Mouse (Mus musculus): Measurements from ENCODE around the gene Slc27a1.
"Not testable (repeated sequence)": the region's sequence is repeated elsewhere in the genome, so short reads cannot be mapped to it uniquely, and the experiment has no call there.

Slc27a1 gene
- long read RNA-seq, experiment 1, transcript Slc27a1-207 (13 exons, 2,730 nt): major isoform, 8 of 63 reads
- long read RNA-seq, experiment 1, partial matches to known transcripts: 27 of 63 reads
- long read RNA-seq, experiment 1, other reads (novel, unspliced or antisense): 25 of 63 reads
- long read RNA-seq, experiment 2, partial matches to known transcripts: 15 of 67 reads
- long read RNA-seq, experiment 2, other reads (novel, unspliced or antisense): 44 of 67 reads

DNA sequence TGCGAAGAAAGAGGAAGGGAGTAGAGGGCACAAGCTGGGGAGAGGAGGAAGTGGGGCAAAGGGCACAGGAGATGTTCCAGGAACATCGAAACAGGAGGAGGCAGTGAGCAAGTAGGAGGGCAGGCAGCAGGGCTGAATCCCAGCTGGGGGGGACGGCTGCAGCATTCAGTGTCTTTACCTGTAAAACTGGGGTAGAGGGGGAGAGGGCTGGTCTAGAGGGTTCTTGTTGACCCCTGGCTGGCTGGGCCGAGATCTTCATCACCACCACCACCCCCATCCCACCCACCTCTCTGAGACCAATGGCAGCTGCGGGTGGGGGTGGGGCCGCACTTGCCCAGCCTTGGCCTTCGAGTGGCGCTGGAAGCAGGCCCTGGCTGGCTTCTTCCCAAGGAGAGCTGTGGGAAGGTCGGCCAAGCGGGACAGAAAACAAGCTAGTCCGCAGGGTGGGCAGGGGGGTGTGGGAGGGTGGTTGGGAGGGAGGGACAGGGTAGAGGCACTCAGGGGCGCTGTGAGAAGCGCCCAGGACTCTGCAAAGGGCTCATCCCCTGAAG, at the start of gene Slc27a1:
Slc27a1 (plus strand) TSS at position 496 of the 551 bp plus-strand sequence.
- intact Hi-C loops (cut with DNase I): no loop called here

GRCm38 (mm10) chr8:71519037-71519825, 49.5 kb upstream of the Slc27a1 start:
- intact Hi-C loops (cut with DNase I): not testable (repeated sequence)

- intact Hi-C loops (cut with DNase I): loop anchor here (2.0 kb wide), 2 partner anchors 27 to 81 kb away; no protein-coding TSS in a partner anchor
These were observed 47.0 kb upstream of the Slc27a1 start for GRCm38 (mm10) chr8:71521634-71522033.

- intact Hi-C loops (cut with DNase I): no loop called here
These were observed 43.2 kb upstream of the Slc27a1 start, which contains the start of gene Ccdc194 for GRCm38 (mm10) chr8:71525226-71526050. TSS of gene Ccdc194 (minus strand) at chr8:71525711.

DNA sequence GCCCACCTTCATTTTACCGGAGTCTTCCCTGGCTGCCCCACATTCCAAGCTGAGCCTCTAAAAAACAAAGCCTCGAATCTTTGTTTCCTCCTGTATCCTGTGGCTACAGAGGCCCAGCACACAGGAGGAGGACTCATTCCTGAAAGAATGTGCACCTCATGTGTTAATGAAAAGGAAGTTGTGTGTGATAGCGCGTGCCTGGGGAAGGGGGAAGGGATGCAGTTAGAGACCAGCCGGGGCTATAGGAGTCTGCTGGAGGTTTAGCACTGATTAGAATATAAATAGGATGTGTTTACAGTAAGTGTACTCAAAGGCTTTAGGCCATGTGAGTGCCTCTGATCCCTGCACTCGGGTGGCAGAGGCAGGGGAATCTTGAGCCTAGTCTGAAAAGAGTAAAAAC, 42.4 kb upstream of the Slc27a1 start:
- intact Hi-C loops (cut with DNase I): no loop called here

GRCm38 (mm10) chr8:71527162-71527870, 41.4 kb upstream of the Slc27a1 start:
- intact Hi-C loops (cut with DNase I): no loop called here

- intact Hi-C loops (cut with DNase I): no loop called here
These were observed 40.2 kb upstream of the Slc27a1 start for GRCm38 (mm10) chr8:71528362-71529073.

DNA sequence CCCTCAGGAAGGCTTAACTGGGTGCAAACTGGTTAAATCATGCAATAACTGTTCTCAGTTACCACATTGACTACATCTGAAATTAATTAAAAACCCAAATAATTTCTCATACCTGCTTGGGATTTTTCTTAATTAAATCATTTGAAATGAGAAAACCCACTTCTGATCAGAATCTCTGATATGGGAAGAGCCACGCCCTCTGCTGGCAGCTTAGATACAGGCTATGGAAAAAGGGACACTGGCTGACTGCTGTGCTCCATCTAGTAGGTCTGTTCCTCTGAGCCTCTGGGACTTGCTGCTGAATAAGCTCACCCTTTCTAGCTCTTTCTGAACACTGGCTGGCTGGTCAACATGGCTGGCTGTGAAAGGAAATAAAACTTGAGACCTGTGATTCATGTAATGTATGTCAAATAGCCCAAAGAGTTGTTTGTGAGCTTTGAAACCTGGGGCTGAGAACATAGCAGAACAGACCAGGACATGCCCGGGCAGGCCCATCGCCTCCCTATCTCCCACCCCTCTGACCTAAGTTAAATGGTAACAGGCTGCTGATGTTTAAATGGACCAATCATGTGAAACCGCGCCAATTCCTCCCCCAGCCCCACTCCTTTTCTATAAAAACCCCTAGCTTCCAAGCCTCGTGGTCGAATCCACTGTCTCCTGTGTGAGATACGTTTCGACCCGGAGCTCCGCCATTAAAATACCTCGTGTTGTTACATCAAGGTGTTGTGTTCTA, 37.8 kb upstream of the Slc27a1 start:
- intact Hi-C loops (cut with DNase I): not testable (repeated sequence)

- intact Hi-C loops (cut with DNase I): no loop called here
These were observed 34.3 kb upstream of the Slc27a1 start for GRCm38 (mm10) chr8:71534263-71534810.

GRCm38 (mm10) chr8:71535663-71536062, 33.0 kb upstream of the Slc27a1 start:
- intact Hi-C loops (cut with DNase I): no loop called here

DNA sequence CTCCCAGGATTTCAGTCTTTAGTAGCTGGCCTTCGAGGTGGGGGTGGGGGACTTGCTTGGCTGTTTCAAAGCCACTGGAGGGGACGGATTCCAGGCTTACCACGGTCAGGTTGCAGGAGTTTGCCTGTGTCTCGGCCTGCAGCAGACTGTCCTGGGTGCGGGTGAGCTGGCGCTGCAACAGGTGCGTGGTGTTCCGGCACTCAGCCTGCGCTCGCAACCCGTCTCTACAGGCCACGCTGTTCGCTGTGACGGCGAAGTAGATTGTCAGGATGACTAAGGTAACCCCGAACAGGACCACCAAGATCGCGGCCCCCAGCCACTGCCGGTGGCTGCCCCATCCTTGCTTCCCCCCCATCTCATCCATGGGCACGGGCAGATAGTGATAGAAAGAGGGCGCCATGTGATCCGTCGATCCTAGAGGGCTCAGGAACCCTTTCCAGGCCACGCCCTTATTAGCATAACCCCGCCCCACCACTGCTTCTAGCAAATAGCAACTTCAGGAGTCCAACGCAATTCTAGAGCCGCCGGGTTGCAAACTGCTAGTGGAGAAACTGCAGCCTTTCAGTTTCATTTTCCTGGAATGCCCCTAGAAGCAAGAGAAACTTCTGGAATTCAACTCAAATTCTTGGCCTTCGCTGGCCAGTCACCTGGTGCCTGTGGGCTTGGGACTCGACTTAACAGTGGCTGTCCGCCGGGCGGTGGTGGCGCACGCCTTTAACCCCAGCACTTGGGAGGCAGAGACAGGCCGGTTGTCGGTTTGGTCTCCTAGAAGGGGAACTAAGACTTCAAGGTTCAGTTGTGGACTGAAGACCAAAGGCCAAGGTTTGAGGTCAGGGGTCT, 31.4 kb upstream of the Slc27a1 start, which contains the start of gene Bst2:
Bst2 (minus strand) TSS at position 429 of the 840 bp plus-strand sequence.
- intact Hi-C loops (cut with DNase I): no loop called here

- intact Hi-C loops (cut with DNase I): no loop called here
These were observed 25.9 kb upstream of the Slc27a1 start, which contains the start of gene Mvb12a for GRCm38 (mm10) chr8:71542632-71543343. TSS of gene Mvb12a (plus strand) at chr8:71542922.

DNA sequence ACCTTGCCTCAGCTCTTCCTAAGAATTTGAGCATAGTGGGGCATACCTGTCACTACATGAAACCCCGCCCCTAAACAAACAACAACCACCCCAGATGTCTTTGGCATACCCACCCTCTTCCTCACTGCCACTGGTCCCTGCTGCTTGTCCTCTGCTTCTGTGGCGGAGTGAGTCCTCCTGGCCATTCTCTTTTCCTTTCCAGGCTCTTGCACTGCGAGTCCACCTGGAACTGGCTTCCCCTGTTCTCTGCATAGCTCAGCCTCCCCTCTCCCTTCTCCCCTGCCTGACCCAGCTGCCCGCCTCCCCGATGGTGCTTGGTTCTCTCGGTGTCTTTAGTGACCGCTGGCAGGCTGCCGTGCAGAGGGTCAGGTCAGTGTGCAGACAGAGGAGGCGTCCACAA, 24.9 kb upstream of the Slc27a1 start:
- intact Hi-C loops (cut with DNase I): no loop called here

DNA sequence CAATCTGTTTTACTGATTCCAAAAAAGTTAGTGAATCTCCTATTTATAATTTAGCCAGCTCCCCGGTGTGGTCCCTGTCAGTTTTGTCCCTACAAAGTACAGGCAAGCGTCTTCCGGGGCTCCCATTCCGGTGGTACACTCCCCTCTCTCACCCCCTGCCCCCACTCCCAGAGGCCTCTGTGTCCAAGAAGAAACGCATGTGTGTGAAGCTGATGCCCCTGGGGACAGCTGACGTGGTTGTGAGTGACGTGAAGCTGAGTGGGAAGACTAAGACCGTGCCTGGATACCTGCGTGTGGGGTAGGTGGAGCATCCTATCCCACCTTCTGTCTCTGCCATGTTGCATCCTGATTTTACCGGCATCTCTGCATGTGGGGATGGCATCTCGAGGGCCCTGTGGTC, 23.6 kb upstream of the Slc27a1 start:
- intact Hi-C loops (cut with DNase I): no loop called here

- intact Hi-C loops (cut with DNase I): no loop called here
These were observed 21.1 kb upstream of the Slc27a1 start for GRCm38 (mm10) chr8:71547590-71547989.

- intact Hi-C loops (cut with DNase I): no loop called here
These were observed 17.9 kb upstream of the Slc27a1 start for GRCm38 (mm10) chr8:71550754-71551153.

GRCm38 (mm10) chr8:71552770-71553169, 15.9 kb upstream of the Slc27a1 start:
- intact Hi-C loops (cut with DNase I): no loop called here

Data from adrenal gland (tissue).